ENCODE assay signal across 8 mouse cellular contexts in the genomic region with DNA sequence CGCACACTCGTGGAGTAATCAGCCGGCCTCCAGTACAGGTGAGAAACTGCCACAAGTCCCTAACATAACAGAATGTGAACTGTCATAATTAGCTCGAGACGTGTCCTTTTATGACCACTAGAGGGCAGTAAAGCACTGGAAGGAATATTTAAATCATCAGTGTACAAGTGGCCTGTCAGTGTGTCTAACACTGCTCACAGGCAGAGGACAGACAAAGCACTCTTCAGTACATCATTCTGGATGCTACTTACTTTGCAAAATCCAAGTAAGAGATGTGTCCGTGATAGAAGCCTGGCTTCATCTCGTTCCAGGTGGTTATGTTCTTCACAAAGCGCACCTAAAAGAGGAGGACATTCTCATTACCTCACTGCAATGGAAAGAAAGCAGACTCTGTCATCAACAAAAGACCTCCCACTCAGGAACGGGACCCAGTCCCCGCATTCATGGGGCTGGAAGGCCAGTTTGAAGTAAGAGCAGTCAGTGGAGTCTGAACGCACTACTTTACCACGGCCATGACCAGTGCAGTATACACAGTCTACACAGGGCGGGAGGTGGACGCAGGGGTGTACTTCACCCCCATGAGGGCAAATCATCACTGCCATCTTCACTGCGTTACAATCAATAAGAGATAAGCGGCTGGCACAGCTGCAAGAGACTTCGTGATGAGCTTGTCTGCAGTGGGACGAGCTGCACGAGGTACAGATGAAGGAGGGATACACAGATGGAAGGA.
DNase-seq lines count a peak whose midpoint lies in the region; ATAC-seq and TF ChIP-seq lines count a peak whose summit lies in the region.

No protein-coding gene starts in this region.

- intact Hi-C loops in heart, postnatal 14 days (cut with DNase I), result loop anchor here (1.0 to 5.0 kb wide), 3 partner anchors 163 to 267 kb away; partner anchors contain the start of gene Sh3glb1

- H3K9me3 ChIP-seq in heart, embryonic 10.5 days, result no peaks in the 10 kb centered on the region

- H3K27me3 ChIP-seq in heart, embryonic 10.5 days (ENCODE audit: insufficient read depth, poor library complexity, severe bottlenecking), result no peaks in the 10 kb centered on the region
- H3K27me3 ChIP-seq in Patski, result no peaks in the 10 kb centered on the region

- peaks cover 4% of the 10 kb centered on the region; the same call in 1 of the 2 replicates for H3K36me3 ChIP-seq in heart, embryonic 10.5 days

- in situ Hi-C loops in Patski (cut with MboI; ENCODE audit: low pct_unique_long_range_greater_than_20kb), result loop anchor here (5.0 kb wide), 2 partner anchors 163 to 268 kb away; partner anchors contain the start of gene Sh3glb1

- 56% methylated on average over 19 of the region's 19 CpGs for WGBS in heart, embryonic 10.5 days

- H3K4me1 ChIP-seq in heart, embryonic 10.5 days, result peaks cover 9% of the 10 kb centered on the region

- TF ChIP-seq CTCF in Patski (IDR thresholded peaks at IDR 0.05), result peak; percentile 94

- peak; percentile 89 for DNase-seq in heart, adult 11 months
- no peak for DNase-seq in heart, embryonic 10.5 days (ENCODE audit: low spot score)
- peak; percentile 59 for DNase-seq in Patski (ENCODE audit: low read depth, low spot score)
- DNase-seq in embryo, embryonic 9.5 days (ENCODE audit: extremely low spot score), result peak; percentile 56
- peak; percentile 16 to 62 for DNase-seq in heart, postnatal 14 days
- DNase-seq in kidney, postnatal 4 days, result peak; percentile 13 to 38
- DNase-seq in lung, postnatal 36 days, result peak; percentile 79
- peak; percentile 21 to 40 for DNase-seq in spleen, postnatal 10 days (ENCODE audit: low spot score in 2 of 2)

- H3K27ac ChIP-seq in heart, embryonic 10.5 days, result no peak overlapping the region

- peak; percentile 70 for ATAC-seq in Patski

- CTCF ChIA-PET in Patski (lab: Charles Lee), result interaction anchor here (0.6 to 1.8 kb wide), 20 partner anchors 10 to 266 kb away, joined by 3 to 9 read pairs (median 3); partner anchors contain the start of gene Sh3glb1

- no peak overlapping the region for H3K4me3 ChIP-seq in heart, embryonic 10.5 days

- POLR2A ChIA-PET in Patski (lab: Charles Lee), result no interaction called here
